Mouse (Mus musculus): ENCODE data around the gene Plaur. TPM values are rescaled to one million over a fixed set of nuclear protein-coding genes. Genes with fewer than 3 reads are reported as not detected.
"Not testable (repeated sequence)": the region's sequence is repeated elsewhere in the genome, so short reads cannot be mapped to it uniquely, and the experiment has no call there.

Plaur gene
- polyA plus RNA-seq, 1 experiment, result 2.1 TPM

GRCm38 (mm10) chr7:24519130-24519529 lies 56.8 kb downstream of the Plaur start:
- DNase-seq (ENCODE audit: low read depth), result no peak
- TF ChIP-seq CTCF (IDR thresholded peaks at IDR 0.05; ENCODE audit: borderline replicate concordance, extremely low read depth, insufficient read depth, insufficient read length) (no peak), POLR2A (IDR thresholded peaks at IDR 0.05; ENCODE audit: borderline replicate concordance, extremely low read depth, insufficient read depth, insufficient read length, poor library complexity, severe bottlenecking) (no peak)

DNA sequence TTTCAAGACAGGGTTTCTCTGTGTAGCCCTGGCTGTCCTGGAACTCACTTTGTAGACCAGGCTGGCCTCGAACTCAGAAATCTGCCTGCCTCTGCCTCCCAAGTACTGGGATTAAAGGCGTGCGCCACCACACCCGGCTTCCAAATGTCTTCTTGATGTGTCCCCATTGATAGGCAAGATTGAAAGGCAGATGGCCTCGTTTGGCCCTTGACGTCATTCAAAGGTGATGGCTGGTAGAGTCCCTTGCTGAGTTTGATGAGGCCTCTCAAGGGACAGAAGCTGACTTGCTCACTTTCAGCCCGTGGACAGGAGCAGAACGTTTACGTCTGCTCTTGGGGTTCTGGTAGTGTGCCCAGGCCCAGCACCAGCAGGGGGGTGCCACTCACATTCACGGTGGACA lies 57.8 kb downstream of the Plaur start:
- DNase-seq (ENCODE audit: low read depth), result not testable (repeated sequence)

- TF ChIP-seq CTCF (IDR thresholded peaks at IDR 0.05; ENCODE audit: borderline replicate concordance, extremely low read depth, insufficient read depth, insufficient read length), result no peak
- TF ChIP-seq POLR2A (IDR thresholded peaks at IDR 0.05; ENCODE audit: borderline replicate concordance, extremely low read depth, insufficient read depth, insufficient read length, poor library complexity, severe bottlenecking), result no peak
- no peak for DNase-seq (ENCODE audit: low read depth)
Observed at GRCm38 (mm10) chr7:24522805-24523204, 60.5 kb downstream of the Plaur start.

DNA sequence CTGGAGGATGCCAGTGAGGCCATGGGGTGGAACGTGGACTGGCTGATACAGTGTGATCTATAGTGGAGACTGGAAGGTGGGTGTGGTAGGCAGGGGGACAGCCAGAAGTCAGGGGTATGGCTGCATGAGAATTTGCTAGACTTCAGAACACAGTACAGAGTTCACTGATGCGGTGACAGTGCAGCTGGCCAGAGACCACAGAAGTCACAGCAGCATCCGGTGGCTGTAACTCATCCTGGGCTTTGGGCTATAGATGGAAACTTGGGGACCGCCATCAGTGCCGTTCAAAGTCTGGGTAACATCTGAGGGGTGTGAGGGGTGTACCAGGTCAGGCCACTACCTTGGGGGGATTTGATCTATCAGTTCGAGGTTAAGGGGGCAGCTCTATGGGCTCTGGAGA lies 61.4 kb downstream of the Plaur start:
- no peak for DNase-seq (ENCODE audit: low read depth)
- no peak for TF ChIP-seq CTCF (IDR thresholded peaks at IDR 0.05; ENCODE audit: borderline replicate concordance, extremely low read depth, insufficient read depth, insufficient read length)
- TF ChIP-seq POLR2A (IDR thresholded peaks at IDR 0.05; ENCODE audit: borderline replicate concordance, extremely low read depth, insufficient read depth, insufficient read length, poor library complexity, severe bottlenecking), result no peak

- TF ChIP-seq POLR2A (IDR thresholded peaks at IDR 0.05; ENCODE audit: borderline replicate concordance, extremely low read depth, insufficient read depth, insufficient read length, poor library complexity, severe bottlenecking) (no peak), CTCF (IDR thresholded peaks at IDR 0.05; ENCODE audit: borderline replicate concordance, extremely low read depth, insufficient read depth, insufficient read length) (no peak)
- DNase-seq (ENCODE audit: low read depth), result no peak
Observed at GRCm38 (mm10) chr7:24524978-24525377, 62.7 kb downstream of the Plaur start.

Other genes with a start within 250 kb of the Plaur start
- gene Zfp109, start 224.9 kb upstream of the Plaur start, polyA plus RNA-seq (2012; rRNA removed), result 3.3 and 3.5 TPM in 2 replicates
- gene Zfp108, start 207.7 kb upstream of the Plaur start, polyA plus RNA-seq (2012; rRNA removed), result 4.0 and 4.4 TPM in 2 replicates
- gene Zfp93, start 192.1 kb upstream of the Plaur start, polyA plus RNA-seq (2012; rRNA removed), result 6.9 and 7.4 TPM in 2 replicates
- gene Zfp61, start 161.3 kb upstream of the Plaur start, polyA plus RNA-seq (2012; rRNA removed), result 33.9 and 39.2 TPM in 2 replicates
- gene Zfp94, start 145.8 kb upstream of the Plaur start, polyA plus RNA-seq (2012; rRNA removed), result 19.3 and 26.9 TPM in 2 replicates
- gene Tescl, start 128.5 kb upstream of the Plaur start, polyA plus RNA-seq (2012; rRNA removed), result 0.19 and 0.23 TPM in 2 replicates
- gene Lypd5, start 113.3 kb upstream of the Plaur start, polyA plus RNA-seq (2012; rRNA removed), result 0.07 and 0.11 TPM in 2 replicates
- 0.76 and 1.4 TPM in 2 replicates for gene Kcnn4, start 92.2 kb upstream of the Plaur start, polyA plus RNA-seq (2012; rRNA removed)
- gene Smg9, start 62.9 kb upstream of the Plaur start, polyA plus RNA-seq (2012; rRNA removed), result 66.2 and 69.6 TPM in 2 replicates
- 0.05 TPM in 1 of 2 replicates, not detected in the other for gene Irgc1, start 10.2 kb upstream of the Plaur start, polyA plus RNA-seq (2012; rRNA removed)
- gene Cadm4, start 19.5 kb downstream of the Plaur start, polyA plus RNA-seq (2012; rRNA removed), result 178 and 268 TPM in 2 replicates
- gene Zfp428, start 44.5 kb downstream of the Plaur start, polyA plus RNA-seq (2012; rRNA removed), result 269 and 420 TPM in 2 replicates
- gene AC161166.1, start 50.0 kb downstream of the Plaur start, polyA plus RNA-seq (2012; rRNA removed), result not detected in 2 replicates
- gene Irgq, start 68.2 kb downstream of the Plaur start, polyA plus RNA-seq (2012; rRNA removed), result 55.4 and 66.4 TPM in 2 replicates
- 0.21 and 0.34 TPM in 2 replicates for gene Pinlyp, start 83.6 kb downstream of the Plaur start, polyA plus RNA-seq (2012; rRNA removed)
- 71.6 and 84.1 TPM in 2 replicates for gene Xrcc1, start 83.8 kb downstream of the Plaur start, polyA plus RNA-seq (2012; rRNA removed)
- gene Ethe1, start 125.1 kb downstream of the Plaur start, polyA plus RNA-seq (2012; rRNA removed), result 14.4 and 18.8 TPM in 2 replicates
- gene Zfp575, start 125.2 kb downstream of the Plaur start, polyA plus RNA-seq (2012; rRNA removed), result 4.8 and 9.6 TPM in 2 replicates
- 0.30 and 0.59 TPM in 2 replicates for gene Phldb3, start 148.3 kb downstream of the Plaur start, polyA plus RNA-seq (2012; rRNA removed)
- 1.8 and 2.9 TPM in 2 replicates for gene Lypd3, start 174.1 kb downstream of the Plaur start, polyA plus RNA-seq (2012; rRNA removed)
- gene Tex101, start 214.2 kb downstream of the Plaur start, polyA plus RNA-seq (2012; rRNA removed), result not detected in 2 replicates
- not detected in 2 replicates for gene BC049730, start 246.8 kb downstream of the Plaur start, polyA plus RNA-seq (2012; rRNA removed)

All from brain, embryonic 14.5 days (tissue).